Mouse (Mus musculus) intestine, embryonic 15.5 days (tissue): ENCODE results near the gene Carns1. TPM values are rescaled to one million over a fixed set of nuclear protein-coding genes. Genes with fewer than 3 reads are reported as not detected.
A peak's percentile ranks its signal among the peaks of the same experiment; 100 is the strongest.

Experiments used
- ATAC-seq: fragments of 200-750 bp; cut with Nextera tagmentation; 2 replicates; pipeline ENCODE4 v1.8.0; 2017; ENCODE audit warnings: moderate TSS enrichment, moderate library complexity
- H3K27ac ChIP-seq: fragments of 300-500 bp; sonication (generic); 2 replicates; pipeline ENCODE4 v1.5.1; 2015; ENCODE audit warnings: mild to moderate bottlenecking, inconsistent platforms
- H3K27me3 ChIP-seq: fragments of 300-500 bp; sonication (generic); replicated peaks from 2 replicates; pipeline ENCODE4 v1.6.1; 2015; ENCODE audit warnings: inconsistent platforms
- H3K36me3 ChIP-seq: fragments of 300-500 bp; sonication (generic); 2 replicates; pipeline ENCODE4 v1.6.1; 2015; ENCODE audit warnings: inconsistent platforms
- H3K4me1 ChIP-seq: fragments of 300-500 bp; sonication (generic); replicated peaks from 2 replicates; pipeline ENCODE4 v1.6.1; 2015; ENCODE audit warnings: inconsistent platforms
- H3K4me2 ChIP-seq: fragments of 300-500 bp; sonication (generic); replicated peaks from 2 replicates; pipeline ENCODE4 v1.6.1; 2015; ENCODE audit warnings: mild to moderate bottlenecking, inconsistent platforms
- H3K4me3 ChIP-seq: fragments of 300-500 bp; sonication (generic); replicated peaks from 2 replicates; pipeline ENCODE4 v1.5.1; 2015; ENCODE audit warnings: inconsistent platforms
- H3K9ac ChIP-seq: fragments of 300-500 bp; sonication (generic); 2 replicates; pipeline ENCODE4 v1.6.1; 2015; ENCODE audit warnings: inconsistent platforms
- H3K9me3 ChIP-seq: fragments of 300-500 bp; sonication (generic); 2 replicates; pipeline ENCODE4 v1.6.1; 2016; ENCODE audit warnings: inconsistent platforms
- WGBS: fragments of 180-500 bp; shearing (Covaris S2); methylation state at CpG from one replicate; pipeline ENCODE4 v1.1.7; 2015; 5-methylcytosine and 5-hydroxymethylcytosine counted together
- polyA plus RNA-seq: library from polyadenylated mRNA; unstranded; fragments of >200 nt; fragmentation: Nextera tagmentation; extraction: Ambion mirVana; gene quantifications from 2 replicates; pipeline ENCODE4 v1.2.1, GENCODE M21; 2015

The Carns1 gene
- 1.7 and 2.0 TPM in 2 replicates for polyA plus RNA-seq

GRCm38 (mm10) chr19:4175368-4175947, at the start of gene Carns1:
Gene Carns1, minus strand, starts transcription at chr19:4175479.
- peak; percentile 87 for ATAC-seq
- Histone ChIP-seq H3K4me3 (0 out of 2 replicates have a peak within 1 kb of the TSS, but pooled peaks have one; percentile 3), H3K27me3 (no peaks in the 10 kb centered on the region), H3K4me2 (peak within 1 kb of the TSS; percentile 54), H3K27ac (no peak within 1 kb of the TSS), H3K4me1 (peaks cover 17% of the 10 kb centered on the region), H3K9ac (peak within 1 kb of the TSS; percentile 14), H3K36me3 (no peaks in the 10 kb centered on the region), H3K9me3 (no peaks in the 10 kb centered on the region)
- WGBS = 4% methylated on average over 11 of the region's 11 CpGs

GRCm38 (mm10) chr19:4222165-4222564, 46.9 kb upstream of the Carns1 start:
- peaks cover 9% of the 10 kb centered on the region; the same call in 1 of the 2 replicates for H3K36me3 ChIP-seq
- H3K9ac ChIP-seq = no peak overlapping the region
- no peaks in the 10 kb centered on the region for H3K27me3 ChIP-seq
- 62% methylated on average over 11 of the region's 11 CpGs for WGBS
- H3K9me3 ChIP-seq = no peaks in the 10 kb centered on the region
- peaks cover 60% of the 10 kb centered on the region for H3K4me1 ChIP-seq
- peak overlapping the region; percentile 48 for H3K4me2 ChIP-seq
- no peak overlapping the region; the same call in 1 of the 2 replicates for H3K27ac ChIP-seq
- no peak overlapping the region for H3K4me3 ChIP-seq
- ATAC-seq = no peak

- H3K27ac ChIP-seq = peak overlapping the region; percentile 79
- H3K27me3 ChIP-seq = no peaks in the 10 kb centered on the region
- H3K36me3 ChIP-seq = peaks cover 9% of the 10 kb centered on the region; the same call in 1 of the 2 replicates
- ATAC-seq = peak; percentile 84
- H3K4me3 ChIP-seq = peak overlapping the region; percentile 24
- no peaks in the 10 kb centered on the region for H3K9me3 ChIP-seq
- H3K9ac ChIP-seq = peak overlapping the region; percentile 14; the same call in 1 of the 2 replicates
- WGBS = 14% methylated on average over 14 of the region's 14 CpGs
- H3K4me1 ChIP-seq = peaks cover 70% of the 10 kb centered on the region
- H3K4me2 ChIP-seq = peak overlapping the region; percentile 48
These were observed 45.9 kb upstream of the Carns1 start for GRCm38 (mm10) chr19:4220957-4221743.

GRCm38 (mm10) chr19:4220416-4220815, 45.1 kb upstream of the Carns1 start:
- H3K4me1 ChIP-seq = peaks cover 76% of the 10 kb centered on the region
- H3K27ac ChIP-seq = peak overlapping the region; percentile 79
- peak overlapping the region; percentile 48 for H3K4me2 ChIP-seq
- H3K9ac ChIP-seq = 0 out of 2 replicates have a peak overlapping the region, but pooled peaks have one; percentile 14
- no peaks in the 10 kb centered on the region for H3K9me3 ChIP-seq
- no peaks in the 10 kb centered on the region for H3K27me3 ChIP-seq
- 32% methylated on average over 4 of the region's 4 CpGs for WGBS
- H3K36me3 ChIP-seq = peaks cover 9% of the 10 kb centered on the region; the same call in 1 of the 2 replicates
- peak; percentile 40 for ATAC-seq
- H3K4me3 ChIP-seq = no peak overlapping the region; the same call in 1 of the 2 replicates

- Histone ChIP-seq H3K9ac (no peak overlapping the region), H3K4me1 (peaks cover 78% of the 10 kb centered on the region), H3K36me3 (peaks cover 9% of the 10 kb centered on the region; the same call in 1 of the 2 replicates), H3K27ac (peak overlapping the region; percentile 79), H3K4me3 (no peak overlapping the region), H3K27me3 (no peaks in the 10 kb centered on the region), H3K9me3 (no peaks in the 10 kb centered on the region), H3K4me2 (peak overlapping the region; percentile 48)
- no peak for ATAC-seq
- WGBS = 76% methylated on average over 6 of the region's 6 CpGs
These were observed 44.7 kb upstream of the Carns1 start for GRCm38 (mm10) chr19:4219943-4220342.

- no peak overlapping the region for H3K4me3 ChIP-seq
- H3K27ac ChIP-seq = no peak overlapping the region
- H3K4me2 ChIP-seq = no peak overlapping the region
- no peaks in the 10 kb centered on the region for H3K27me3 ChIP-seq
- H3K4me1 ChIP-seq = peaks cover 81% of the 10 kb centered on the region
- H3K36me3 ChIP-seq = peaks cover 8% of the 10 kb centered on the region; the same call in 1 of the 2 replicates
- no peak for ATAC-seq
- no peak overlapping the region for H3K9ac ChIP-seq
- H3K9me3 ChIP-seq = no peaks in the 10 kb centered on the region
- 64% methylated on average over 1 of the region's 1 CpGs for WGBS
These were observed 43.5 kb upstream of the Carns1 start for GRCm38 (mm10) chr19:4218784-4219183.

GRCm38 (mm10) chr19:4218293-4218692, 43.0 kb upstream of the Carns1 start:
- Histone ChIP-seq H3K27me3 (no peaks in the 10 kb centered on the region), H3K9ac (no peak overlapping the region), H3K9me3 (no peaks in the 10 kb centered on the region), H3K27ac (peak overlapping the region; percentile 64), H3K4me2 (peak overlapping the region; percentile 91; the same call in 1 of the 2 replicates), H3K4me3 (no peak overlapping the region), H3K36me3 (peaks cover 4% of the 10 kb centered on the region; the same call in 1 of the 2 replicates), H3K4me1 (peaks cover 82% of the 10 kb centered on the region)
- no peak for ATAC-seq
- WGBS = 73% methylated on average over 11 of the region's 11 CpGs

- no peaks in the 10 kb centered on the region for H3K9me3 ChIP-seq
- peak overlapping the region; percentile 91; the same call in 1 of the 2 replicates for H3K4me2 ChIP-seq
- no peak for ATAC-seq
- WGBS = 28% methylated on average over 3 of the region's 3 CpGs
- H3K36me3 ChIP-seq = peaks cover 4% of the 10 kb centered on the region; the same call in 1 of the 2 replicates
- H3K27ac ChIP-seq = peak overlapping the region; percentile 70
- peaks cover 86% of the 10 kb centered on the region for H3K4me1 ChIP-seq
- H3K9ac ChIP-seq = no peak overlapping the region
- no peaks in the 10 kb centered on the region for H3K27me3 ChIP-seq
- no peak overlapping the region for H3K4me3 ChIP-seq
These were observed 42.6 kb upstream of the Carns1 start for GRCm38 (mm10) chr19:4217855-4218254.

GRCm38 (mm10) chr19:4217140-4217539, 41.9 kb upstream of the Carns1 start:
- WGBS = 11% methylated on average over 5 of the region's 5 CpGs
- Histone ChIP-seq H3K27ac (peak overlapping the region; percentile 70), H3K4me2 (peak overlapping the region; percentile 91), H3K9ac (peak overlapping the region; percentile 3; the same call in 1 of the 2 replicates), H3K9me3 (no peaks in the 10 kb centered on the region), H3K27me3 (0 out of 2 replicates have a peak, but pooled peaks cover 2% of the 10 kb centered on the region), H3K4me3 (peak overlapping the region; percentile 87; the same call in 1 of the 2 replicates), H3K36me3 (peaks cover under 1% of the 10 kb centered on the region; the same call in 1 of the 2 replicates), H3K4me1 (peaks cover 85% of the 10 kb centered on the region)
- peak; percentile 26 for ATAC-seq

GRCm38 (mm10) chr19:4216041-4216685, 40.9 kb upstream of the Carns1 start:
- H3K9me3 ChIP-seq = no peaks in the 10 kb centered on the region
- H3K9ac ChIP-seq = peak overlapping the region; percentile 39; the same call in 1 of the 2 replicates
- H3K4me3 ChIP-seq = peak overlapping the region; percentile 87
- H3K27me3 ChIP-seq = 0 out of 2 replicates have a peak, but pooled peaks cover 3% of the 10 kb centered on the region
- 13% methylated on average over 14 of the region's 14 CpGs for WGBS
- H3K4me2 ChIP-seq = peak overlapping the region; percentile 91
- H3K27ac ChIP-seq = peak overlapping the region; percentile 70
- ATAC-seq = no peak
- H3K4me1 ChIP-seq = peaks cover 76% of the 10 kb centered on the region
- no peaks in the 10 kb centered on the region for H3K36me3 ChIP-seq

- ATAC-seq = no peak
- peak overlapping the region; percentile 91 for H3K4me2 ChIP-seq
These were observed 40.2 kb upstream of the Carns1 start for GRCm38 (mm10) chr19:4215451-4215840.

More at GRCm38 (mm10) chr19:4215451-4215840, 40.2 kb upstream of the Carns1 start:
- 0 out of 2 replicates have a peak, but pooled peaks cover 3% of the 10 kb centered on the region for H3K27me3 ChIP-seq
- peak overlapping the region; percentile 95 for H3K27ac ChIP-seq
- H3K4me1 ChIP-seq = peaks cover 69% of the 10 kb centered on the region
- H3K9ac ChIP-seq = peak overlapping the region; percentile 97
- WGBS = 2% methylated on average over 19 of the region's 21 CpGs
- H3K4me3 ChIP-seq = peak overlapping the region; percentile 87
- H3K36me3 ChIP-seq = no peaks in the 10 kb centered on the region
- H3K9me3 ChIP-seq = no peaks in the 10 kb centered on the region
